Mouse (Mus musculus) kidney, adult 2 months (tissue): ENCODE data around the gene Stxbp3. TPM values are rescaled to one million over a fixed set of nuclear protein-coding genes. Genes with fewer than 3 reads are reported as not detected.
"Not testable (repeated sequence)": the region's sequence is repeated elsewhere in the genome, so short reads cannot be mapped to it uniquely, and the experiment has no call there.

Source experiments
- DNase-seq: peaks from one replicate; pipeline ENCODE4 v3.0.0; 2021
- H3K27ac ChIP-seq: fragments of 200-500 bp; 2 replicates; pipeline ENCODE4 v1.5.1; 2012; ENCODE audit warnings: low read depth, low read length, control low read depth, inconsistent platforms; ENCODE audit not compliant: insufficient read depth
- H3K27me3 ChIP-seq: fragments of 200-500 bp; replicated peaks from 2 replicates; pipeline ENCODE4 v1.6.1; 2012; ENCODE audit warnings: mild to moderate bottlenecking, moderate library complexity, low read length, inconsistent platforms; ENCODE audit not compliant: control insufficient read depth, insufficient read depth
- H3K36me3 ChIP-seq: fragments of 200-500 bp; 2 replicates; pipeline ENCODE4 v1.6.1; 2012; ENCODE audit warnings: mild to moderate bottlenecking, moderate library complexity, low read length, inconsistent platforms; ENCODE audit not compliant: control insufficient read depth, insufficient read depth
- H3K4me1 ChIP-seq: fragments of 200-500 bp; 2 replicates; pipeline ENCODE4 v1.6.1; 2011; ENCODE audit warnings: low read length; ENCODE audit not compliant: control insufficient read depth, insufficient read depth
- H3K4me3 ChIP-seq: fragments of 200-500 bp; 2 replicates; pipeline ENCODE4 v1.5.1; 2011; ENCODE audit warnings: mild to moderate bottlenecking, low read depth, low read length, control low read depth; ENCODE audit not compliant: insufficient read depth
- CTCF ChIP-seq: fragments of 200-500 bp; conservative IDR thresholded peaks from 2 replicates; pipeline ENCODE4 v1.5.1; 2011; ENCODE audit warnings: low read depth, mild to moderate bottlenecking, control low read depth, low read length, moderate library complexity, mixed read lengths; ENCODE audit not compliant: insufficient read depth, insufficient read length
- POLR2A ChIP-seq: fragments of 200-500 bp; IDR thresholded peaks from one replicate; pipeline ENCODE4 v1.6.1; 2011; ENCODE audit warnings: low read depth, low read length, control low read depth
- WGBS: fragments of 180-500 bp; shearing (Covaris S2); methylation state at CpG from one replicate; pipeline ENCODE4 v1.1.7; 2018; 5-methylcytosine and 5-hydroxymethylcytosine counted together
- polyA plus RNA-seq: library from polyadenylated mRNA; depleted of rRNA; stranded (reverse); fragments of >200 nt; gene quantifications from 2 replicates; pipeline ENCODE4 v1.2.3, GENCODE M21; 2012

The Stxbp3 gene
- polyA plus RNA-seq, 1 experiment, result 14.4 TPM

GRCm38 (mm10) chr3:108850506-108850905 lies 10.2 kb upstream of the Stxbp3 start:
- DNase-seq, result peak; percentile 44

GRCm38 (mm10) chr3:108846616-108847015 lies 6.3 kb upstream of the Stxbp3 start:
- Histone ChIP-seq H3K4me1 (peaks cover 12% of the 10 kb centered on the region; the same call in 1 of the 2 replicates), H3K36me3 (no peaks in the 10 kb centered on the region), H3K4me3 (no peak overlapping the region), H3K27me3 (no peaks in the 10 kb centered on the region), H3K27ac (no peak overlapping the region)
- TF ChIP-seq POLR2A (no peak), CTCF (no peak)
- peak; percentile 60 for DNase-seq
- WGBS, result 40% methylated on average over 3 of the region's 3 CpGs

More at GRCm38 (mm10) chr3:108850506-108850905, 10.2 kb upstream of the Stxbp3 start:
- no peak for TF ChIP-seq CTCF
- Histone ChIP-seq H3K4me1 (no peaks in the 10 kb centered on the region; the same call in 1 of the 2 replicates), H3K27me3 (no peaks in the 10 kb centered on the region), H3K27ac (no peak overlapping the region), H3K4me3 (no peak overlapping the region), H3K36me3 (no peaks in the 10 kb centered on the region)
- 51% methylated on average over 3 of the region's 3 CpGs for whole genome bisulfite sequencing

GRCm38 (mm10) chr3:108844521-108844920 lies 4.2 kb upstream of the Stxbp3 start:
- Histone ChIP-seq H3K27ac (no peak overlapping the region), H3K4me1 (peaks cover 12% of the 10 kb centered on the region; the same call in 1 of the 2 replicates), H3K27me3 (no peaks in the 10 kb centered on the region), H3K4me3 (no peak overlapping the region), H3K36me3 (no peaks in the 10 kb centered on the region)
- WGBS, result 41% methylated on average over 5 of the region's 5 CpGs
- no peak for TF ChIP-seq CTCF
- TF ChIP-seq POLR2A, result no peak
- DNase-seq, result peak; percentile 88

- H3K27ac ChIP-seq, result no peak overlapping the region
- H3K36me3 ChIP-seq, result no peaks in the 10 kb centered on the region
- peaks cover 13% of the 10 kb centered on the region for H3K4me1 ChIP-seq
- 64% methylated on average over 6 of the region's 6 CpGs for WGBS
- DNase-seq, result peak; percentile 25
- H3K27me3 ChIP-seq, result no peaks in the 10 kb centered on the region
- H3K4me3 ChIP-seq, result no peak overlapping the region
- TF ChIP-seq CTCF (no peak), POLR2A (no peak)
Measured at GRCm38 (mm10) chr3:108844026-108844425, 3.7 kb upstream of the Stxbp3 start.

- no peak for TF ChIP-seq CTCF
- TF ChIP-seq POLR2A, result no peak
- peaks cover 18% of the 10 kb centered on the region for H3K4me1 ChIP-seq
- H3K36me3 ChIP-seq, result no peaks in the 10 kb centered on the region
- no peak for DNase-seq
- no peak overlapping the region for H3K4me3 ChIP-seq
- WGBS, result 60% methylated on average over 4 of the region's 4 CpGs
- H3K27me3 ChIP-seq, result no peaks in the 10 kb centered on the region
- no peak overlapping the region for H3K27ac ChIP-seq
Measured at GRCm38 (mm10) chr3:108840716-108841054, 359 bp upstream of the Stxbp3 start.

GRCm38 (mm10) chr3:108839647-108839999 lies 703 bp downstream of the Stxbp3 start:
- no peak for TF ChIP-seq CTCF
- no peak for TF ChIP-seq POLR2A
- peak overlapping the region; percentile 42 for H3K27ac ChIP-seq
- DNase-seq, result no peak
- WGBS, result under 1% methylated on average over 8 of the region's 8 CpGs
- peak overlapping the region; percentile 91 for H3K4me3 ChIP-seq
- peaks cover 15% of the 10 kb centered on the region for H3K4me1 ChIP-seq
- no peaks in the 10 kb centered on the region for H3K36me3 ChIP-seq
- H3K27me3 ChIP-seq, result no peaks in the 10 kb centered on the region

- Histone ChIP-seq H3K4me3 (no peak overlapping the region), H3K4me1 (peaks cover 9% of the 10 kb centered on the region), H3K36me3 (no peaks in the 10 kb centered on the region), H3K27me3 (no peaks in the 10 kb centered on the region), H3K27ac (no peak overlapping the region)
- 84% methylated on average over 7 of the region's 7 CpGs for WGBS
- TF ChIP-seq CTCF, result no peak
- TF ChIP-seq POLR2A, result no peak
- DNase-seq, result no peak
Measured at GRCm38 (mm10) chr3:108838980-108839379, 1.3 kb downstream of the Stxbp3 start.

GRCm38 (mm10) chr3:108836931-108837330 lies 3.4 kb downstream of the Stxbp3 start:
- Histone ChIP-seq H3K4me1 (peaks cover 6% of the 10 kb centered on the region), H3K36me3 (no peaks in the 10 kb centered on the region), H3K4me3 (no peak overlapping the region), H3K27me3 (no peaks in the 10 kb centered on the region), H3K27ac (no peak overlapping the region)
- no peak for TF ChIP-seq POLR2A
- TF ChIP-seq CTCF, result no peak
- no peak for DNase-seq
- 93% methylated on average over 6 of the region's 6 CpGs for WGBS

GRCm38 (mm10) chr3:108833717-108834116 lies 6.6 kb downstream of the Stxbp3 start:
- H3K36me3 ChIP-seq, H3K4me1 ChIP-seq, H3K4me3 ChIP-seq, H3K27ac ChIP-seq, H3K27me3 ChIP-seq, DNase-seq: not testable (repeated sequence)
- WGBS, result 95% methylated on average over 1 of the region's 1 CpGs
